Mouse (Mus musculus) liver, adult 2 months (tissue): Measurements from ENCODE around the gene Aspscr1. TPM values are rescaled to one million over a fixed set of nuclear protein-coding genes. Genes with fewer than 3 reads are reported as not detected.
A peak's percentile ranks its signal among the peaks of the same experiment; 100 is the strongest.

Experiments
- DNase-seq: peaks from one replicate; pipeline ENCODE4 v3.0.0-alpha.2; 2011; ENCODE audit warnings: low read depth, low spot score; ENCODE audit errors: extremely low read depth
- H3K27ac ChIP-seq: fragments of 200-500 bp; replicated peaks from 2 replicates; pipeline ENCODE4 v1.5.1; 2012; ENCODE audit warnings: low read depth, mild to moderate bottlenecking, control low read depth, inconsistent platforms, low read length; ENCODE audit not compliant: insufficient read depth
- H3K27me3 ChIP-seq: fragments of 200-500 bp; 2 replicates; pipeline ENCODE4 v1.6.1; 2012; ENCODE audit warnings: mild to moderate bottlenecking, moderate library complexity, low read length, inconsistent platforms; ENCODE audit not compliant: control insufficient read depth, insufficient read depth
- H3K36me3 ChIP-seq: fragments of 200-500 bp; 2 replicates; pipeline ENCODE4 v1.6.1; 2012; ENCODE audit warnings: low read length, inconsistent platforms; ENCODE audit not compliant: control insufficient read depth, insufficient read depth
- H3K4me1 ChIP-seq: fragments of 200-500 bp; 2 replicates; pipeline ENCODE4 v1.6.1; 2011; ENCODE audit warnings: low read length; ENCODE audit not compliant: control insufficient read depth, insufficient read depth
- H3K4me3 ChIP-seq: fragments of 200-500 bp; 2 replicates; pipeline ENCODE4 v1.5.1; 2011; ENCODE audit warnings: low read depth, mild to moderate bottlenecking, control low read depth, low read length, moderate library complexity; ENCODE audit not compliant: insufficient read depth
- H3K79me2 ChIP-seq: fragments of 200-500 bp; 2 replicates; pipeline ENCODE4 v1.6.1; 2012; ENCODE audit warnings: inconsistent platforms, mild to moderate bottlenecking, low read length, moderate library complexity; ENCODE audit not compliant: control insufficient read depth, insufficient read depth
- H3K9ac ChIP-seq: fragments of 200-500 bp; 2 replicates; pipeline ENCODE4 v1.6.1; 2012; ENCODE audit warnings: low read depth, mild to moderate bottlenecking, control low read depth, inconsistent platforms, low read length
- CTCF ChIP-seq: fragments of 200-500 bp; IDR thresholded peaks from 2 replicates; pipeline ENCODE4 v1.5.1; 2011; ENCODE audit warnings: low read depth, low read length, control low read depth
- POLR2A ChIP-seq: fragments of 200-500 bp; IDR thresholded peaks from 2 replicates; pipeline ENCODE4 v1.6.1; 2011; ENCODE audit warnings: low read length, control low read depth; ENCODE audit not compliant: insufficient read depth; ENCODE audit errors: extremely low read depth
- WGBS: fragments of 180-500 bp; shearing (Covaris S2); methylation state at CpG from one replicate; pipeline ENCODE4 v1.1.7; 2018; 5-methylcytosine and 5-hydroxymethylcytosine counted together
- polyA plus RNA-seq: library from polyadenylated mRNA; depleted of rRNA; stranded (reverse); fragments of >200 nt; gene quantifications from 2 replicates; pipeline ENCODE4 v1.2.3, GENCODE M21; 2012
- total RNA-seq: library from RNA; depleted of rRNA; stranded (reverse); fragments of >200 nt; gene quantifications from 2 replicates; pipeline ENCODE4 v1.2.3, GENCODE M21; 2014

Aspscr1 gene
- total and polyA plus RNA-seq, 2 experiments = 49.3 to 142 TPM

- DNase-seq = no peak
- TF ChIP-seq POLR2A (no peak), CTCF (no peak)
- peaks cover 38% of the 10 kb centered on the region for H3K4me1 ChIP-seq
- no peak overlapping the region for H3K4me3 ChIP-seq
- peak overlapping the region; percentile 48; the same call in 1 of the 2 replicates for H3K9ac ChIP-seq
- WGBS = 75% methylated on average over 11 of the region's 11 CpGs
- H3K27me3 ChIP-seq = no peaks in the 10 kb centered on the region
- H3K79me2 ChIP-seq = peaks cover 12% of the 10 kb centered on the region; the same call in 1 of the 2 replicates
- H3K36me3 ChIP-seq = peaks cover 14% of the 10 kb centered on the region; the same call in 1 of the 2 replicates
- H3K27ac ChIP-seq = no peak overlapping the region; the same call in none of the 2 replicates
Observed at GRCm38 (mm10) chr11:120626785-120627467, 45.8 kb upstream of the Aspscr1 start.

- peaks cover 8% of the 10 kb centered on the region; the same call in 1 of the 2 replicates for H3K36me3 ChIP-seq
- WGBS = 41% methylated on average over 22 of the region's 22 CpGs
- no peak overlapping the region; the same call in 1 of the 2 replicates for H3K4me3 ChIP-seq
- H3K27ac ChIP-seq = peak overlapping the region; percentile 32
- H3K79me2 ChIP-seq = peaks cover 11% of the 10 kb centered on the region; the same call in 1 of the 2 replicates
- peaks cover 41% of the 10 kb centered on the region for H3K4me1 ChIP-seq
- peak overlapping the region; percentile 48 for H3K9ac ChIP-seq
- no peaks in the 10 kb centered on the region for H3K27me3 ChIP-seq
- DNase-seq = peak; percentile 77
- TF ChIP-seq CTCF (no peak), POLR2A (no peak)
Observed at GRCm38 (mm10) chr11:120627468-120628300, 45.1 kb upstream of the Aspscr1 start.

GRCm38 (mm10) chr11:120628601-120629340 is 44.0 kb upstream of the Aspscr1 start:
- peak; percentile 51 for DNase-seq
- H3K79me2 ChIP-seq = peaks cover 7% of the 10 kb centered on the region; the same call in 1 of the 2 replicates
- H3K9ac ChIP-seq = peak overlapping the region; percentile 48
- no peaks in the 10 kb centered on the region for H3K36me3 ChIP-seq
- peak overlapping the region; percentile 90 for H3K27ac ChIP-seq
- 31% methylated on average over 23 of the region's 23 CpGs for WGBS
- peaks cover 37% of the 10 kb centered on the region for H3K4me1 ChIP-seq
- TF ChIP-seq CTCF (no peak), POLR2A (no peak)
- H3K4me3 ChIP-seq = peak overlapping the region; percentile 64
- no peaks in the 10 kb centered on the region for H3K27me3 ChIP-seq

GRCm38 (mm10) chr11:120629341-120629730 is 43.4 kb upstream of the Aspscr1 start:
- Histone ChIP-seq H3K36me3 (no peaks in the 10 kb centered on the region), H3K4me3 (peak overlapping the region; percentile 64), H3K79me2 (peaks cover 7% of the 10 kb centered on the region; the same call in 1 of the 2 replicates), H3K4me1 (peaks cover 39% of the 10 kb centered on the region), H3K27me3 (no peaks in the 10 kb centered on the region), H3K27ac (peak overlapping the region; percentile 90), H3K9ac (peak overlapping the region; percentile 80)
- WGBS = 10% methylated on average over 23 of the region's 23 CpGs
- peak; percentile 91 for DNase-seq
- TF ChIP-seq CTCF (no peak), POLR2A (peak; percentile 86)

GRCm38 (mm10) chr11:120629911-120630310 is 42.9 kb upstream of the Aspscr1 start:
- Histone ChIP-seq H3K36me3 (no peaks in the 10 kb centered on the region), H3K4me3 (peak overlapping the region; percentile 64), H3K27me3 (no peaks in the 10 kb centered on the region), H3K79me2 (peaks cover 7% of the 10 kb centered on the region; the same call in 1 of the 2 replicates), H3K9ac (peak overlapping the region; percentile 80), H3K4me1 (peaks cover 39% of the 10 kb centered on the region), H3K27ac (peak overlapping the region; percentile 90)
- peak; percentile 86 for DNase-seq
- 0% methylated on average over 7 of the region's 7 CpGs for WGBS
- TF ChIP-seq POLR2A = no peak
- no peak for TF ChIP-seq CTCF
